Mouse (Mus musculus): ENCODE results near the gene Rab8b.
A peak's percentile ranks its signal among the peaks of the same experiment; 100 is the strongest.
"Not testable (repeated sequence)": the region's sequence is repeated elsewhere in the genome, so short reads cannot be mapped to it uniquely, and the experiment has no call there.

The Rab8b gene

DNA sequence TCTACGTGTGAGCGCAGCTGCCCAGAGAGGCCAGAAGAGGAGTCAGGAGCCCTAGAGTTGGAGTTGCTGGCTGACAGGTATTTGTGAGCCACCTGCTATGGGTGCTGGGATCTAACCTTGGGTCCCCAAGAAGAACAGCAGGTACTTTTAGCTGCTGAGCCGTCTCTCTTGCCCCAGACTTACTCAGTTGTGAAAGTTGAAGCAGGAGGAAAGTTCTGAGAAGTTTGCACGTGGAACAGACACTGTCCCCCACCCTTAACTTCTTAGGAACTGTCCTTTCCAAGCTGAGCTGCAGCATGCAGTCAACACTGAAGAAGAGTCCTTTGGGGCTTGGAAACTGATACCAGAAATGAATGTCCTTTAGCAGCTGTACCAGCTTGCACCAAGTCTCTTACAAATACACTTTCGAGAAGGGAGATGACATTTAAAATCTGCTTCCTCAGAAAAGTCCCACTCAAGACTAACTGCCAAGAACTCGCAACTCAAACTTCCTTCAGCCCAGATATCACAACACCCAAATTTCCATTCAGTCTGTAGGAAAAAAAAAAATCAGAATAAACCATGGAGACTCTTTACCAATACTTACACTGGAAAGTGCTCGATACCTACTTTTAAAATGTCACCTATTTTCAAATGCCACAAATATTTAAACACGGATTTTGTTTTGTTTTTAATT lies 2.1 kb downstream of the Rab8b start:
- DNase-seq (ENCODE audit: low read depth, low spot score) = no peak

DNA sequence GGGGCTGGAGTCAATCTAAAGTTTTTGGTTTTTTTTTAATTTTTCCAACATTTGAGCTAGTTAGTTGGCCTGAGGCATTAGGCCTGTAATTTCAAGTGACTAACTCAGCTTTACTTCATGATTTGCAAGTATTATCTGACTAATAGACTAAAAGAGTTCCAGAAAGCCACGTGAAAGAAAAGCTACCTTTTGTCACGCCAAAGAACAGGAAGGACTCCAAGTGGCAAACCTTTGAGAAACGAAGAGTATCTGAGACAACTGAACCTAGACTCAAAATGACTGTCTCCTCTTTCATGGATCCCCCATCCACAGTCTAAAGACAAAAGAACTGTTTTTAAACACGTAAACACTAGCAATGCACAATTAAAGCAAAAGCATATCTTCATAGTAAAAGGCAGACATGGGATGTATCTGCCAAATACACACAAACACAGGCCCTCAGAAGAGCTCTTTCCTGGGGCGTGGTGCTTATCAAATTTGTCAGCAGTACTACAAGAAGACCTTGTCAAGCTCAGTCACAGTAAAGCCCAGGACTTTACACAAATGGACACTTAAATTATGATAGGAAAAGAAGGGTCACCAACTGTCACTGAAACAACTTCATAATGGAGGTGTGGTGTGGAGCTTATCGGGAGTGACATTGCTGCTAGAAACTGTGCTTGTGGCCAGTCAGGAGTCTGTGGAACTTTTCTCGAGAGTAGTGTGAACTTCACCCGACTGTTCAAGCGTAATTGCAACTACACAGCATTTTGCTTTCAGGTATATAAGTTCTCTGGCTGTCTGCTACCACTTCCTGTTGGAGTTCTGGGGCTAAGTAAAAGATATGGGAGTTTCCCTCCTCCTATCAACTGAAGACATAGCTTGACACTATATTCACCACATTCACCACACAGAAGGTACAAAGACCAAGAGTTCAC lies 3.4 kb downstream of the Rab8b start:
- DNase-seq (ENCODE audit: low read depth, low spot score) = no peak

DNA sequence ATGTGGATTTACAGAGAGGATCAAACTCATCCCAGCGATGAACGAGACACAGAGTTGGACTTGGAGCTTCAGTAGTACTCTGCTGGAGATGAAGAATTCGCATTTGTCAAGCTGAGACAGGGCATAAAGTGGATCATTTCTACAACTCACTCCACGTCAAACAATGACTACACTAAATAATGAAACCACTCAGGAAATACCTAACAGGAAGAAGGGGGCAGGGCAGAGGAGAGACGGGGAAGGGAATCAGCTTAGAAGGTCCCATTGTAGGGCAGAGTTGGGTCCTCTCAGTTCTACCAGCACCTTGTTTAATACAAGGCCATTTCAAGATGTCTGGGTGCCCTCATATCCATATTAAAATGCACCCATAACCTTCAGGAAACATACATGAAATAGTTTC lies 4.1 kb downstream of the Rab8b start:
- no peak for DNase-seq (ENCODE audit: low read depth, low spot score)

DNA sequence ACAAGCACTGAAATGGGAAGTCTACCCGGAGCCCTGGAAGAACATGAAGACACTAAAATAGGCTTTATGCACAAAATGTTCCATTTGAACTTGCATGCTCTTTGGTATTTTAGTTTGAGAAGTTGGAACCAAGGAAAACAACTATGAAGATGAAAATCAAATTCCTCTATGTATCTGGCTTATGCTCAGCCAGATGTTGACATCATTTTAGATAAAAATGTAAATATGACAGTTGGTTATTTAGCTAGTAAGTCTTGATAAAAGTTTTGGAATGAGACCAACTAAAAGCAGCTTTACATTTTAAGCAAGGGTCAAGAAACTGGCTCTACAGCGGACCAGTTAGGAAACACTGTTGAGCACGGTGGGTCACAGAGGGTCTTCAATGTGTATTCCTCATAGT lies 4.9 kb downstream of the Rab8b start:
- no peak for DNase-seq (ENCODE audit: low read depth, low spot score)

DNA sequence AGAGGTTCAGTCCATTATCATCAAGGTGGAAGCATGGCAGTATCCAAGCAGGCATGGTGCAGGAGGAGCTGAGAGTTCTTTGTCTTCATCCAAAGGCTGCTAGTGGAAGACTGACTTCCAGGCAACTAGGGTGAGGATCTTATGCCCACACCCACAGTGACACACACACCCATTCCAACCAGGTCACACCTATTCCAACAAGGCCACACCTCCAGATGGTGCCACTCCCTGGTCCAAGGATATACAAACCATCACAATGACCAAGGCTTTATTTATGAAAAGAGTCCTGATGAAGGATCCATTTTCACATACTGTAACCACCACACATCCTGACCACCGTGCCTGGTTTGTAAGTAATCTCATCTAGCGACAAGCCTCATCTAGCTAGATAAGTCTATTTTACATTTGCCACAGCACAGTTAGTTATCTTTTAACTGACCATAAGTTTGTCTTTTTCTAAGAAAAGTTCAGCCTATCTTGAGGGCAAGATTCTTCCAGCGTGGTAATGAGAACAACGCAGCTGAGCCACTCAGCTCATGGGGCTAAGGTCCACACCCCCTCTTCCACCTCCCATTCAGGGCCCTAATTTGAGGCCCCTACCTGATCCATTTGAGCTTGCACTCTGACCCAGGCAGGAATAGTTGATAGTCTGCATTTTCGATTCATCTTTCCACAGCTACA lies 6.1 kb downstream of the Rab8b start:
- DNase-seq (ENCODE audit: low read depth, low spot score) = not testable (repeated sequence)

DNA sequence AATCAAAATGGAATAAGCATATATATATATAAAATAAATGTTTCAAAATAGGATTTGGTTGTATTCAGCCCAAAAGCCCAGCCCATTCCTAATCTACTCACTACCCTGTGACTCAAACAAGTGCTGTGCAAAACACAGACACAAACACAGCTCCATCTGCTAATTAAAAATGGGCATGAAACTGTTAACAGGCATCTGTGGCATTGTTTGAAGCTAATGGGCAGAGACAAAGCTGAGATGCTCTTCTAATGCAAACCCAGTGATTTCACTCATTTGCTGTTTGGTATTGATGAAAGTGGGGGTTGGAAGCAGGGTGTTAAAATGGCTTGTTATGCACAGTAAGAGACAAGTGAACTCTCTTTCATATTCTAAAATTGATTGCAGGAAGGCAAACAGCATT lies 7.2 kb downstream of the Rab8b start:
- no peak for DNase-seq (ENCODE audit: low read depth, low spot score)

DNA sequence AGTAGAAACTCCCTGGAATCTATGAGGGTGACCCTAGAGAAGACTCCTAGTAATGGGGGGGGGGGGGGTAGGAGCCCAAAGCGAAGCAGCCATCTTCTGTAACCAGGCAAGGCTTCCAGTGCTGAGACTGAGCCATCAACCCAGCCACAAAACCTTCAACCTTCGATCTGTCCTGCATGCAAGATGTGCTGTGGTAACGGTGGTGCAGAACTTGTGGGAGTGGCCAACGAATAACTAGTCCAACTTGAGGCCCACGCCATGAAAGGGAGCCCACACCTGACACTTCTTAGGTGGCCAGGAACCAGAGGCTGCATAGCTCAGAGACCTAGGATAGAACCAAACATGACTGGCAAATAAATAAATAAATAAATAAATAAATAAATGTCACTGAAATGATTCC lies 8.8 kb downstream of the Rab8b start:
- DNase-seq (ENCODE audit: low read depth, low spot score) = no peak

DNA sequence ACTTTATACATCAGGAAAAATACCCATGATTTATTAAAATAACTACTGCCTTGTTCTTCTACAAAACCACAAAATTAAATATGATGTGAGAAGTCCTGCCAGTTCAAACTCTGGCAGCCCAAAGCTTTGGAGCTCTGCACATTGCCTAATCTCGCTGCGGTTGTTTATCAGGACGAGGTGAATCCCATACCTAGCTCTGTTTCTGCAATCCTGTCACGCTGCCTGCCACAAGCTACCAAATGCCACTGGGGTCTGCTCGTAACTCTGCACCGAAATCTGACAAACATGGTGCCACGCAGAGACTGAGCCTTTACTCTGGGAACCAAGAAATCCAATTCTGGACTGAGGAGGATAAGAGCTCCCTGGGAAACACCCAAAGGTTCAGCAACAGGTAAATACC lies 9.6 kb downstream of the Rab8b start:
- no peak for DNase-seq (ENCODE audit: low read depth, low spot score)

DNA sequence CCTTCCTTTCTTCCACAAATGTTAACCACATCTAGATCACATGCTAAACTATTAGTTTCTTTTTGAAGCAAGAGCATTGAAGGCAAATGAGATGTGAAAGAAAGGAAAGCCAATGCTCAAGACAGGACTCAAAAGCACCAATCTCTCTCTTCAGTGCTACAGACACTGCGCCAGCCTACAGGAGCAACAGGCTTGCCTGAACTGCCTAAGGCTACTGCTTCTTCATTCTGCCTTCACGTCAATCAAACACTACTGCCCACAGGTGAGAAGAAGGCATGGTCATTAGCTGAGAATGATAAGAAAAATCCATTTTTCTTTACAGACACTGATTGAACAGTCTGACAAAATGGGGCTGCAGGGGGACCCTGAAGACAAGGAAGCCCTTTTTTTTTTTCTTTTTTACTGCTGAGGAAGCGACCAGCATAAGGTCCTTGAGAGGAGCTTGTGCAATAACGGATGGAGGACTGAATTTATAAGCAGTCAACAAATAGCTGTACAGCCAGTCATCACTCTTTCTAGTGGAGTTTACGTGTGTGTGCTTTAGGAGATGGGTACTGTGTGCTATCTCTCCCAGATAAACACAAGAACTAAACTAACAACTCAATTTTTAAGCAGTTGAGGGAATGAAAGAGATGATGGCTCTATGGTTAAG lies 11.6 kb downstream of the Rab8b start:
- no peak for DNase-seq (ENCODE audit: low read depth, low spot score)

DNA sequence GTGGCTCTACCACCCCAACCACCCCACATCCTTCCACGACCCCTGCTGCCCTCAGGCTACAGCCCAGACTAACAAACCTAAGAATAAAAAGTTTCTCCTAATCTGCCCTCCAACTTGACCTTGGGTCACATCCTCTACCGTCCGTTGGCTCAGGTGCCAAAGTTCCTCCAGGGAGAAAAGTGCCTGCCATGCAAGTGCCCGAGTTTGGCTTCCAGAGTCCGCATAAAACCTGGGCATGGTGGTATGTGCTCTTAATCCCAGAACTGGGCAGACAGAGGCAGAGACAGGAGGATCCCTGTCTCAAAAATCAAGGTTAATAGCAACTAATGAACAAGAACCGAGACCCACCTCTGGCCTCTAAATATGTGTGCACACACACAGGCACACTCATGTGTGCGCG lies 12.4 kb downstream of the Rab8b start:
- DNase-seq (ENCODE audit: low read depth, low spot score) = no peak

DNA sequence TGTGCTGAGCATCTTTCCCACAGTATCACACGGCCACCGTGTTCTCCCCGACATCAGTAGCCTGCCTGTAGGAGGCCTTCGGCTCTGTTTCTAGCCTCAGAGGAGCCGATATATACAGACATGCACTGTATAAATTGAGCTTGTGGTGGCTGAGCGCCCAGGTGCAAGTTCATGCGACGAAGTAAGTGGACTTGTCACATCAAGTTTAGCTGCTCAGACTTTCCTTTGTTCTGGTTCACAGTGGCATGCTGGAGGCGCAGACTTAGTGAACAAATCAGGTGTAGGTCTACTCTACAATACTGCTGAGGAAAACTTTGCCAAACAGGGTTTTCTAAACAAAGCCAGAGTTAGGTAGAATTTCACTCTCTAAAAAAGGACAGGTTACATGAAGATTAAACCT lies 13.5 kb downstream of the Rab8b start:
- DNase-seq (ENCODE audit: low read depth, low spot score) = no peak

DNA sequence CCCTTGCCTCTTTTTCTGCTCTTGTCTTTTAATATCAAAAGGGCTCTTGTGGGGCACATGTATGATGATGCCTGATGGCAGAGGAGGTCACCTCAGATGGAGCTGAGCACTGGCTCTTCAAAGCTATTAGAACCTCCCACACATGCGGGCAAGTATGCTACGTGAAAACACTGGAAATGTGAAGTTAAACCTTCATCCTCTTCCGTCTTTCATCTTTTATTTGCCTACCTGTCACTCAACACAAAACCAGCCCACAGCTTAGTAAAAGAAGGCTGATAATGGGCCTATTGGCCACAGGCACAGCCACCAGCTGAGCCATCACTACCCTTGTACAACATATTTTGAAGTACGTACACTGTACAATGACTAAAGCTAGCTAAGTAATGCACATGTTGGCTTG lies 20.0 kb downstream of the Rab8b start:
- no peak for DNase-seq (ENCODE audit: low read depth, low spot score)

DNA sequence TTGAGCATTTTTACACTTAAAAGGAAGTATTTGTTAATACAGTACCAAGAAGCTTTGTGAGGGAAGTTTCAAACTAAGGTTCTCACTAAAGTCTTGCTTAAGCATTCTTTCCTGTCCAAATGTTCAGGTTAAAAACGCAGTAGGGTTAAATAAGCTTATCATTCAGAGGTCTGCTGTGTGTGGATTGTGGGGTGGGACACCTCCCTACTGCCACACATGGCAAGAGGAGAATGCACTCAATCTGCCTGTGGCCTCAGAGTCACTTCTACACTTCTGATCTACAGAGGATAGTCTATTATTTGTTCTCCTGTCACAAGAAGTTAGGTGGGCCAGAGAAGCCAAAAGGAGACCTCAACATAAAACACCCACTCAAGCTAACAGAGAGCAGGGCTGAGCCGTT lies 20.4 kb downstream of the Rab8b start:
- no peak for DNase-seq (ENCODE audit: low read depth, low spot score)

DNA sequence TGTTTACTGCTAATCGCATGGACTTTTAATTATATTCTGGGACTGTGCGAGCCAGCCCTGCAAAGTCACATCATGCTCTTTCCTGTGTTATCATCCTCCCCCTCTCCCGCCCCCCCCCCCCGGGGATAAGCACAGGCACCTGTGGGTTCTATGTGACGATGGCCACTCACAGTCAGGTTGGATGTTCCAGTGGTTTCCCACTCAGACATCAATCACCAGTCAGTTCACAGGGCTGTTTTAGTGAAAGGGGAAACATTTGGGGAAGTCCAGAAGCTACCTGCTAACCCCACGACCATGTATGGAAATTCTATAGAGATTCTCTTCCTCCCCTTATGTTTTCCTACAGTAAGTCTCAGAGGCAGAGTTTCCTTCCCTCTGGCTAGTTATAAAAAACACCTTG lies 21.6 kb downstream of the Rab8b start:
- DNase-seq (ENCODE audit: low read depth, low spot score) = no peak

DNA sequence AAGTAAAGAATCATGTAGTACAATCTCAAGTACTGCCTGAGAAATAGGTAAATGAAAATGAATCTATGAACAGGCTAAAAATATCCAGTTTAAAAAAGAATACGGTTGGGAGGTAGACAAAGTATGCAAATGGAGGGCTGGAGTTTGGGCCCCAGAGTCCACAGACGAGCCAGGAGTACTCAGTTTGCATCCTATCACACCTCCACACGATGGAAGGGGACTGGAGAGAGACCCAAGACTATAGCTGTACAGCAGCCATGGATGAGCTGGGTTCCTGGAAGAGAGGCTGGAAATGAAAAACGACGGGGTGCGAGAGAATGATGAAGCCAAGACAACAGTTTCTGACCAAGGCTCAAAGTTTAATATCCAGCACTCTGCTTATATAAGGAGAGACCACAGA lies 22.5 kb downstream of the Rab8b start:
- no peak for DNase-seq (ENCODE audit: low read depth, low spot score)

DNA sequence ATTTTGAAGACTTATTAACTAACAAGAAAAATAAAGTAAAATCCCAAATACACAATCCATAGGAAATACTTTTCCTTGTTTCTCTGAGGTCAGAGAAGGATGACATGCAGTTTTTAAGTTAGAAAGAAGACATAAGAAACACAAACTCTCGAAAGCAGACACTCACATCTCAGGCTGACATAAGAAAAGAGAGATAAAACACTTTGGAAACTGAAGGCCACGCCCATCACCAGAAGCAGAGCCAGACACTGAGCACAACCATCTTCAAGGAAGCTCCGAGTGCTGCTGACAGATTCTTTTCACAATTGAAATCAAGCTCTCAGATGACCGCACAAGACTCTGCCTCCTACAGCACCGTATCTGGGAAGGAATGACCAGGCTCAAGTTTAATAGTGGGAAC lies 23.5 kb downstream of the Rab8b start:
- no peak for DNase-seq (ENCODE audit: low read depth, low spot score)

DNA sequence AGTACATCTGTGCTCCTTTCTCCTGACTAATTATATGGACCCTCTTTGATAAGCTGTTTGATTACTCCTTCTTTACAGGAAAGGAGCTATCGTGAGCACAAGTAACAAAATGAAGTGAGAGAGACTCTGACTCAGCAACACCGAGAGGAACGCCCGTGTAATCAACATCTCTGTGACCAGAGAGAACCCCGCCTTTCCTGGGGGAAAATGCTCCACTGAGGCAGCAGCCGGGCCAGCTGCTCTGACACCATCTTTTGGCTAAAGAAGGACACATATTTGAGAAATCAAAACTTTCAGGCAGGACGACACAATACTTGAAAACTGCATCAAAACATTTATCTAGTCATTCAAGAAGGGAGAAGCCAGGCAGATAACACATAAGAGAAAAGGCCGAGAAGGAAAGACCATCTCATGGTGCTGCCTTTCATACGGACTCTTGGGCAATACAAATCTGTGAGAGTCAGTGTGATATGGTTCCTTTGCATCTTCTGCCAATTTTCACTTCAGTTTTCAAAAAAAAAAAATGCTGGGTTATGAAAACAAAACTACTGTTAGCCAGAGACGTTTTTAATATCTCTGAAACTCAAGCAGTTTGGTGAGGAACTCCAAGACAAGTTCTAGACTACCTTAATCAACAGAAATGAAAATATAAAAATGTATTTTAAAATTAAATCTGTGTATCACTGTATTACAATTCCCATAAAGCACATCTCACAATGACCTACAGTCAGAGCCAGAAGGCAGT lies 24.3 kb downstream of the Rab8b start:
- peak; percentile 56 for DNase-seq (ENCODE audit: low read depth, low spot score)

DNA sequence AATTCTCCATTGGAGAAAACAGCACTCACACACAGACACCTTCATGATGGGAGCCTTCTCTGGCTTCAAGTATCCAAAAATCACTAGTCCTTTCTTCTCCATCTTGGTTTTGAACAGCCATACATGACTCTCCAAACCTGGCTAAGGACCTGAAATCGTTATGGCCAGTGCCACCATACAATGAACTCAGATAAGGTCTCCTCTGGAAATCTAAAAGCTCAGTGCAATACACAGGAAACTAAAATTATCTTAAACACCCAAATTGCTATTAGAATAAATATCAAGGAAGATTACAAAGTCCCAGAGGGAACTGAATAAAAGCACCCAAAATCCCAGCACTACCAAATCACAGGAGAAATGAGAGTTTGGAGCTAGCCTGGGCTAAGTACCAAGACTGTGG lies 25.1 kb downstream of the Rab8b start:
- DNase-seq (ENCODE audit: low read depth, low spot score) = no peak

DNA sequence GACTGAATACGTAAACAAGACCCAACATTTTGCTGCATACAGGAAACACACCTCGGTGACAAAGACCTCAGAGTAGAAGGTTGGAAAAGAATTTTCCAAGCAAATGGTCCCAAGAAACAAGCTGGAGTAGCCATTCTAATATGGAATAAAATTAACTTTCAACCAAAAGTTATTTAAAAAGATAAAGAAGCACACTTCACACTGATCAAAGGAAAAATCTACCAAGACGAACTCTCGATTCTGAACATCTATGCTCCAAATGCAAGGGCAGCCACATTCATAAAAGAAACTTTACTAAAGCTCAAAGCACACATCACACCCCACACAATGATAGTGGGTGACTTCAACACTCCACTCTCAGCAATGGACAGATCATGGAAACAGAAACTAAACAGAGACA lies 27.0 kb downstream of the Rab8b start:
- DNase-seq (ENCODE audit: low read depth, low spot score) = not testable (repeated sequence)

DNA sequence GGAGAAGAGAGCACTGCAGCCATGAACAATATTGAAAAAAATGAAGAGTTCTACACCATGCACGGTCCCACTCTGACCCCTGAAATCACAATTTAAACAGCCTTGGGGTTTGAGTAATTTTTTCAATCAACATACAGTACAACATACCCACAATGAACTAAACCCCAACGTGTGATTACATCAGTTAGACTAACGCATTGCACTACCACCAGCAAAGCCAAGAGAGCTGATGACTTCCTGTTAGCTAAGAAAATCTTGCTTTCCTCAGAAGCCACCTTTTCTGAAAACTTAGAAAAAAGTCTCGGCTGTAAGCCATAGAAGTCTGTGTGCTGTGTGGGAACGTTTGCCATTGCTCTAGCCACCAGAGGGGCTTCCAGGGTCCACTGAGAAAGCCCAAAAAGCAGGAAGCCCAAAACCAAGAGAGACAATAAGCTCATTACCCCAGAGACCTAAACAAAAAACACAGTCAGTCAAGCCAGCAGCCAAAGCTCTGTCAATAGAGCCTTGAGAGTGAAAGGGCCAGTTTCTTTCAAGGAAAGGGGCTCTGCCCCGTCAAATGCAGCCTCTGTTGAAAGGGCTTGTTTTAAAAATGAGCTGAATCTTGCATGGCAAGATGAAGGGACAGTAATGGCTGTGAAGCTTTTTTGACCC lies 31.4 kb downstream of the Rab8b start:
- no peak for DNase-seq (ENCODE audit: low read depth, low spot score)
